Mouse (Mus musculus) liver, embryonic 12.5 days (tissue): ENCODE data around the gene Vwa3b. TPM values are rescaled to one million over a fixed set of nuclear protein-coding genes. Genes with fewer than 3 reads are reported as not detected.

Source experiments
- ATAC-seq: fragments of 200-750 bp; cut with Nextera tagmentation; 2 replicates; pipeline ENCODE4 v1.8.0; 2017; ENCODE audit warnings: moderate number of reproducible peaks, mild to moderate bottlenecking, moderate library complexity
- H3K27ac ChIP-seq: fragments of 300-500 bp; sonication (generic); 2 replicates; pipeline ENCODE4 v1.5.1; 2016; ENCODE audit warnings: mild to moderate bottlenecking
- H3K27me3 ChIP-seq: fragments of 300-500 bp; sonication (generic); replicated peaks from 2 replicates; pipeline ENCODE4 v1.6.1; 2016; ENCODE audit warnings: mild to moderate bottlenecking, moderate library complexity
- H3K36me3 ChIP-seq: fragments of 300-500 bp; sonication (generic); 2 replicates; pipeline ENCODE4 v1.6.1; 2016; ENCODE audit warnings: mild to moderate bottlenecking, moderate library complexity
- H3K4me1 ChIP-seq: fragments of 300-500 bp; sonication (generic); 2 replicates; pipeline ENCODE4 v1.6.1; 2016
- H3K4me2 ChIP-seq: fragments of 300-500 bp; sonication (generic); 2 replicates; pipeline ENCODE4 v1.6.1; 2016; ENCODE audit warnings: mild to moderate bottlenecking, moderate library complexity
- H3K4me3 ChIP-seq: fragments of 300-500 bp; sonication (generic); 2 replicates; pipeline ENCODE4 v1.5.1; 2016; ENCODE audit warnings: mild to moderate bottlenecking, moderate library complexity
- H3K9ac ChIP-seq: fragments of 300-500 bp; sonication (generic); 2 replicates; pipeline ENCODE4 v1.6.1; 2016; ENCODE audit warnings: mild to moderate bottlenecking, moderate library complexity
- H3K9me3 ChIP-seq: fragments of 300-500 bp; sonication (generic); replicated peaks from 2 replicates; pipeline ENCODE4 v1.6.1; 2016; ENCODE audit warnings: mild to moderate bottlenecking, moderate library complexity
- WGBS: fragments of 180-500 bp; shearing (Covaris S2); methylation state at CpG from one replicate; pipeline ENCODE4 v1.1.7; 2016; ENCODE audit not compliant: insufficient replicate concordance; 5-methylcytosine and 5-hydroxymethylcytosine counted together
- polyA plus RNA-seq: library from polyadenylated mRNA; unstranded; fragments of >200 nt; fragmentation: Nextera tagmentation; extraction: Ambion mirVana; gene quantifications from 2 replicates; pipeline ENCODE4 v1.2.1, GENCODE M21; 2016

Gene Vwa3b
- polyA plus RNA-seq, 1 experiment from 2014 or later = not detected

GRCm38 (mm10) chr1:37042769-37043168 lies 16.4 kb downstream of the Vwa3b start:
- H3K9me3 ChIP-seq = no peaks in the 10 kb centered on the region
- H3K4me1 ChIP-seq = no peaks in the 10 kb centered on the region
- no peak overlapping the region for H3K9ac ChIP-seq
- no peaks in the 10 kb centered on the region for H3K36me3 ChIP-seq
- H3K4me3 ChIP-seq = no peak overlapping the region
- no peak overlapping the region for H3K27ac ChIP-seq
- H3K27me3 ChIP-seq = no peaks in the 10 kb centered on the region
- H3K4me2 ChIP-seq = no peak overlapping the region
- no peak for ATAC-seq
- 74% methylated on average over 8 of the region's 8 CpGs for WGBS

- WGBS = 67% methylated on average over 3 of the region's 3 CpGs
- H3K4me2 ChIP-seq = no peak overlapping the region
- no peaks in the 10 kb centered on the region for H3K4me1 ChIP-seq
- H3K9me3 ChIP-seq = no peaks in the 10 kb centered on the region
- H3K4me3 ChIP-seq = no peak overlapping the region
- H3K9ac ChIP-seq = no peak overlapping the region
- H3K27ac ChIP-seq = no peak overlapping the region
- no peaks in the 10 kb centered on the region for H3K27me3 ChIP-seq
- H3K36me3 ChIP-seq = no peaks in the 10 kb centered on the region
- ATAC-seq = no peak
Observed at GRCm38 (mm10) chr1:37043196-37043595, 16.8 kb downstream of the Vwa3b start.

GRCm38 (mm10) chr1:37045472-37045871 lies 19.1 kb downstream of the Vwa3b start:
- Histone ChIP-seq H3K4me3 (no peak overlapping the region), H3K27me3 (no peaks in the 10 kb centered on the region), H3K4me2 (no peak overlapping the region), H3K9me3 (no peaks in the 10 kb centered on the region), H3K4me1 (no peaks in the 10 kb centered on the region), H3K27ac (no peak overlapping the region), H3K36me3 (no peaks in the 10 kb centered on the region), H3K9ac (no peak overlapping the region)
- 59% methylated on average over 5 of the region's 5 CpGs for whole genome bisulfite sequencing
- ATAC-seq = no peak

DNA sequence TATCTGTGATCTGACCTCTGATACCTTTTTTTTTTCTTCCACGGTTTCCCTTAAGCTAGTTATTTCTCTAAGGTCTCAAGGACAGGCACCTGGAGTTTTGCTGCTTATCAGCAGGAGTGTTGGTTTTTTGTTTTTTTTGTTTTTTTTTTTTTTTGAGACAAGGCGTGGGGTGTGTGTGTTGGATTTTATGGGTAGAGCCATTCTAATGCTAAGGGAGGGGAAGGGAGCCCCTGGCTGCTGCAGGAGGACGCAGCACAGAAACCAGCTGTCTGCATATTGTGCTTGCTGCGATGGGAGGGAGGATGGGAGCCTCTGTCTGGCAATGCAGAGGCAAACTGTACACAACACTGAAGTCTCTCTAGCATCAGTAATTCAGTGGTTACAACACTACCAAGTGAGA lies 22.8 kb downstream of the Vwa3b start:
- Histone ChIP-seq H3K4me3 (no peak overlapping the region), H3K27me3 (no peaks in the 10 kb centered on the region), H3K4me2 (no peak overlapping the region), H3K36me3 (no peaks in the 10 kb centered on the region), H3K4me1 (no peaks in the 10 kb centered on the region), H3K27ac (no peak overlapping the region), H3K9me3 (no peaks in the 10 kb centered on the region), H3K9ac (no peak overlapping the region)
- 35% methylated on average over 4 of the region's 4 CpGs for WGBS
- no peak for ATAC-seq

DNA sequence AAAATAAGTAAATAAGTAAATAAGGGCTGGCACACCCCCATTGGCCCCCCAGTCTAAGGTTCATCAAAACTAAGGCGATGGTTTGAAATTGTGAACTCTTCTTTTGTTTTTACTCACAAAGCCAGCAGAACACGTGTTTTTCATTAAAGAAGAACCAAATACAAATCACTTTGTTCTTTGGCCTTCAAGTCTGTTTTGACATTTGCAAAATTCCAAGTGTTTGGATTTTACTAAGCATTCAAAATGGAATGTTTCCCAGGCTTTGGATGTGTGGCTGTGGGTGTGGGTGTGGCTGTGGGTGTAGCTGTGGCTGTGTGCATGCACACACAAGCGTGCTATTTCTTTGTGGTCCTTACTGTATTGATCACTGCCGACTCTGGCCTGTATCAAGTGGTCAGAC lies 27.3 kb downstream of the Vwa3b start:
- H3K9ac ChIP-seq = no peak overlapping the region
- WGBS = 61% methylated on average over 4 of the region's 4 CpGs
- H3K27me3 ChIP-seq = no peaks in the 10 kb centered on the region
- H3K4me1 ChIP-seq = no peaks in the 10 kb centered on the region
- H3K4me2 ChIP-seq = no peak overlapping the region
- no peak overlapping the region for H3K4me3 ChIP-seq
- H3K36me3 ChIP-seq = no peaks in the 10 kb centered on the region
- no peak overlapping the region for H3K27ac ChIP-seq
- no peak for ATAC-seq
- H3K9me3 ChIP-seq = no peaks in the 10 kb centered on the region

GRCm38 (mm10) chr1:37056831-37057561 lies 30.6 kb downstream of the Vwa3b start:
- Histone ChIP-seq H3K36me3 (no peaks in the 10 kb centered on the region), H3K27me3 (no peaks in the 10 kb centered on the region), H3K4me2 (no peak overlapping the region), H3K4me3 (no peak overlapping the region), H3K9ac (no peak overlapping the region), H3K27ac (no peak overlapping the region), H3K9me3 (no peaks in the 10 kb centered on the region), H3K4me1 (no peaks in the 10 kb centered on the region)
- WGBS = 55% methylated on average over 6 of the region's 6 CpGs
- no peak for ATAC-seq

DNA sequence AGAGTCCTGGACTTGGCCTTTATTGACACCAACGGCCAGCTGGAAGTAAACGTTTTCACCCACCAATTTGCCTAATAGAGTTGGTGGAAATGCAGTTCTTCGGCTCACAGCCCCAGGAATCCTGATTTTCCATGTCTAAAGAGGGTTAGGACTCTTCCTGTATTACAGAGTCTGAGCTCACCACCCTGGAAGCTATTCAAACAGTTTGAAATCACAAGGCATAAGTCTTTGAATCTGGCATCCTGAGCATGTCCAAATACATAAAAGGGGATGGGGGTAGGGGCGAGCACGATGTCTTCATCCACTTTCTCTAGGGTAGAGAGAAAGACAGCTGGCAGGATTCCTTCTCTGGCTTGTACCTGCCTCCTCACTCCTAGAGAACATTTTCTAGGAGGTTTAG lies 34.5 kb downstream of the Vwa3b start:
- Histone ChIP-seq H3K9ac (no peak overlapping the region), H3K9me3 (no peaks in the 10 kb centered on the region), H3K27ac (no peak overlapping the region), H3K4me3 (no peak overlapping the region), H3K36me3 (no peaks in the 10 kb centered on the region), H3K4me1 (no peaks in the 10 kb centered on the region), H3K27me3 (no peaks in the 10 kb centered on the region), H3K4me2 (no peak overlapping the region)
- 73% methylated on average over 5 of the region's 5 CpGs for WGBS
- ATAC-seq = no peak

GRCm38 (mm10) chr1:37063053-37063452 lies 36.7 kb downstream of the Vwa3b start:
- H3K4me2 ChIP-seq = no peak overlapping the region
- no peaks in the 10 kb centered on the region for H3K27me3 ChIP-seq
- no peaks in the 10 kb centered on the region for H3K36me3 ChIP-seq
- H3K27ac ChIP-seq = no peak overlapping the region
- no peak overlapping the region for H3K4me3 ChIP-seq
- ATAC-seq = no peak
- no peaks in the 10 kb centered on the region for H3K4me1 ChIP-seq
- H3K9me3 ChIP-seq = no peaks in the 10 kb centered on the region
- H3K9ac ChIP-seq = no peak overlapping the region
- WGBS = 62% methylated on average over 5 of the region's 5 CpGs

DNA sequence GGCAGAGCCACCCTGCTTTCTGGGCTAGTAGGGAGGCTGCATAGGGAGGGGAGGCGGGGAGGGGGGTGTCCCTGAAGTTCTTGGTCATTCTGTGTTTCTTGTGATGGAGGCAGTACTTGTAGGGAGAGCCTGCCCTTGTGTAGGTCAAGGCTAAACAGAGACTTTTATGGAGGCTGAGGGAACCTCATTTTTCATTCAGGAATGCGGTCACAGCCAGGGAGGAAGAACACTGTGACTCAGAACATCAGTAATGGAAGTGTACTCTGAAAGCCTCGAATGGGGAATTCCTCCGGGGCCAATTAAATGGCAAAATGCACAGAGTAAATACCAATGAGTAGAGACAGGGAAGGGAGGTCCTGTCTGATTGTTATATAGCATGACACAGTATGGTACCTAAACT lies 37.4 kb downstream of the Vwa3b start:
- Histone ChIP-seq H3K27me3 (no peaks in the 10 kb centered on the region), H3K27ac (no peak overlapping the region), H3K9me3 (no peaks in the 10 kb centered on the region), H3K9ac (no peak overlapping the region), H3K4me1 (no peaks in the 10 kb centered on the region), H3K4me3 (no peak overlapping the region), H3K36me3 (no peaks in the 10 kb centered on the region), H3K4me2 (no peak overlapping the region)
- no peak for ATAC-seq
- 60% methylated on average over 4 of the region's 4 CpGs for WGBS

DNA sequence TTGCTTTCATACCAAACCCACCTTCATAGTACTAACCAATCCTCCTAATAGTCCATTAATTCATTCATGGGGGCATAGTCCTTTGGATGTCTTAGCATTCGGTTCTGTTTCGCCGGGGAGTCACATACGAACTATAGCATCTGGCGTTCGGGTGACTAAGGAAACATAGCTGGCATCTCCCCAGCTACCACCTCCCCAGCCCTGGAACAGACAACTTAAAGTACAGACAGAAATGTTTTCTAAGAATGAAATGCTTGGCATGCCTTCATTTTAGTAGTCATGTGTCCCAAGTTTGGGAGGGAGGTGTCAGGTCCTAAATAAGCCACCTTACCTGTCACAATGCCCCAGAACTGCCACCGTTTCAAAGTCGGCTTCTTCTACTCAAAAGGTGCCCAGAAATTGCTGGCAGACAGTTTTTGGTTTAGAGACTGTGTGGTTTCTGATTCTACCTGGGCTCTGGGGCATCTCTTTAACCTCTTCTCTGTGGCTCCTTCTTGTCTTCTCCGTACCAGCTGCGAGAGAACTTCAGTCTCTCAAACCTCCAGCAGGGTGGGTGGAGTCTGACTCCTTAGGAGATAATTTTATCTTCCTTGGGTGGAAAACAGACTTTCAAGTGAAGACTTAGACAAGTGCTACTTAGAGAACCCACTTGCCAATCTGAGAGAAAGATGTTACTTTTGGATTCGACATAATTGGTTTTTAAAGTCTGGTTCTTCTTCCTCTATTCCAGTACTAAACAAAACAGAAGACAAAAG lies 39.4 kb downstream of the Vwa3b start:
- Histone ChIP-seq H3K4me1 (no peaks in the 10 kb centered on the region), H3K4me2 (no peak overlapping the region), H3K27ac (no peak overlapping the region), H3K36me3 (no peaks in the 10 kb centered on the region), H3K9me3 (no peaks in the 10 kb centered on the region), H3K27me3 (no peaks in the 10 kb centered on the region), H3K9ac (no peak overlapping the region), H3K4me3 (no peak overlapping the region)
- 71% methylated on average over 11 of the region's 11 CpGs for WGBS
- no peak for ATAC-seq

DNA sequence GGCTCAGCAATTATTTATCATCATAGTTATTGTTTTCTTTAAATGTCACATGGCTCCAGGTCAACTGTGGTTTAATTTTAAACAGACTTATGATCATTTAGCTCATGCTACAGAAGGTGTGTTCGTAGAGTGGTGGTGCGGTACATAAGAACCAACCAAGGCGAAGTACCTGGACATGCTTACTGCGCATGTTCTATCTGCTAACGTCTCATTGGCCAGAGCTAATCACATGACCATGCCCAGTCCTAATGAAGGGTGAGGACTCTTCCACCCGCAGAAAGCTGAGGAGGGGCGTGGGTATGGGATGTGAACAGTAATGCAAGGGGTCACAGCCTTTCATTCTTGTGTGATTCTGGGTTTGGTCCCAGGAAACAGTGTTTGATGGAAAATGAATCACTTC lies 49.4 kb downstream of the Vwa3b start:
- Histone ChIP-seq H3K4me2 (no peak overlapping the region), H3K4me1 (no peaks in the 10 kb centered on the region), H3K4me3 (no peak overlapping the region), H3K9ac (no peak overlapping the region), H3K9me3 (no peaks in the 10 kb centered on the region), H3K27me3 (no peaks in the 10 kb centered on the region), H3K27ac (no peak overlapping the region), H3K36me3 (no peaks in the 10 kb centered on the region)
- no peak for ATAC-seq
- WGBS = 81% methylated on average over 7 of the region's 7 CpGs

GRCm38 (mm10) chr1:37077266-37077665 lies 50.9 kb downstream of the Vwa3b start:
- H3K27me3 ChIP-seq = no peaks in the 10 kb centered on the region
- no peaks in the 10 kb centered on the region for H3K36me3 ChIP-seq
- no peaks in the 10 kb centered on the region for H3K4me1 ChIP-seq
- ATAC-seq = no peak
- no peak overlapping the region for H3K9ac ChIP-seq
- H3K9me3 ChIP-seq = no peaks in the 10 kb centered on the region
- no peak overlapping the region for H3K4me2 ChIP-seq
- 62% methylated on average over 9 of the region's 9 CpGs for WGBS
- no peak overlapping the region for H3K4me3 ChIP-seq
- no peak overlapping the region for H3K27ac ChIP-seq
